Mouse (Mus musculus) lung, postnatal 10 days (tissue): ENCODE measurements around the gene Gpr161.
A peak's percentile ranks its signal among the peaks of the same experiment; 100 is the strongest.

Experiments
- DNase-seq: peaks from one replicate; pipeline ENCODE4 v3.0.0; 2021

Gene Gpr161

DNA sequence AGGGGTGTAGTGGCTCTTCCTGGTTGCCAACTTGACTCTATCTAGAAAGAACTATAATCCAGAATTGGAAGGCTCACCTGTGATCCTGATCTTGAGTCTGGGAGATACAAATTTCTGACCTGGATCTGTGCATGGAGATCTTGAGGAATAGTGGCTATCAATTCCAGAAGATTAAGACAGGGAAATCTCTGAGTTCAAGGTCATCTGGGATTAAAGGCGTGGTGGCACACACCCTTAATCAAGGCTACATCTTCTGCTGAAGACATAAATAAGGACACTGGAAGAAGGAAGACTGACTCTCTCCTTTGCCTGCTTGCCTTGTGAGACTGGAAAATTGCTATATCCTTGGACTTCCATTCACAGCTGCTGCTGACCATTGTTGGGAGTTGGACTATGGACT lies at the start of gene Gpr161:
Gene Gpr161, plus strand, starts transcription at position 301 of the 400 bp plus-strand sequence.
- no peak for DNase-seq

DNA sequence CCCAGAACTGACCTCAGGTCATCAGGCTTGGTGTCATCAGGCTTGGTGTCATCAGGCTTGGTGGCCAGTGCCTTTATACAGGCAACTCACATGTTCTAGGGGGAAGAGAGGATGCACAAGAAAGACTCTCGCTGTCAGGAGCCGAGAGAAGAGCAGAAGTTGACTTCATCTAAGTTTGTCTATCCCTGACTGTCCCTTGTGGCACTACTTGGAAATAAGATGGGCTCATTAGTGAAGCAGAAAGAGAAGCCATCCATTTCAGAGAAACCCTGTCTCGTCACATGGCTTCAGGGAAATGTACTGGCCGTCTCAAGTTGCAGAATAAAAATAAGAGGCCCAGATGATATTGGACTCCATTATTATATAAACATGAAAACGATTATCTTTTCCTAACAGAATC lies 49.0 kb upstream of the Gpr161 start:
- no peak for DNase-seq

DNA sequence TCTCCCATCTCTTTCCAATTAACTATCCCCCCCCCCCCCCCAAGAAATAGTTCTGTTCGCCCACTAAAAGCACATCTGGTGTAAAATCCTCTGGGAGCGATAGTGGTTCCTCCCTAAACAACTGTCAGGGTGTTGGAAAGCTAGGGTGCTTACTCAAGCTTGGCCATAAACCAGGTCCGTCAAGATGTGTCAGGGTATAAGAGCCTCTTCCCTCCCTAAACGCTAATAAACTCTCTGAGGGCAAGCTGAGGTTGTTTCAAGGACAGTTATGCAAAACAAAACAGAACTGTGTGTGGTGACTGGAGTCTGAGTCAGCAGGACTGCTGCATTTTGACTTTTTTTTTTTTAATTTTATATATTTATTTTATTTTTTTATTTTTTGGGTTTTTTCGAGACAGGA lies 48.5 kb upstream of the Gpr161 start:
- DNase-seq, result no peak

DNA sequence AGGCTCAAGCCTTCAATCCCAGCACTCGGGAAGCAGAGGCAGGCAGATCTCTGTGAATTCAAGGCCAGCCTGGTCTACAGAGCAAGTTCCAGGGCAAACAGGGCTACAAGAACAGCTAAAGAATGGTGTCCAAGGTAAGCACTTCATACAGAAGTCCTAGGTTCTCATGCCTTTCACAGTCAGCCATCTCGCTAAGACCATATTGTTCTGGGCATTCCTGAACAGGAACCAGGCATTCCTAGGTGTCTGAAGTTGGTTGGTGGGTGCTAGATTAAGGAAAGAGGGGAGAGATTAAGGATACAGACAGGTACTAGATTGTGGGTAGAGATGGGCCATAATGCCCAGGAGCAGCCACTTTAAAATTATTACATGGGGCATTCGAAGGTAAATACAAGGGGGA lies 47.8 kb upstream of the Gpr161 start:
- no peak for DNase-seq

DNA sequence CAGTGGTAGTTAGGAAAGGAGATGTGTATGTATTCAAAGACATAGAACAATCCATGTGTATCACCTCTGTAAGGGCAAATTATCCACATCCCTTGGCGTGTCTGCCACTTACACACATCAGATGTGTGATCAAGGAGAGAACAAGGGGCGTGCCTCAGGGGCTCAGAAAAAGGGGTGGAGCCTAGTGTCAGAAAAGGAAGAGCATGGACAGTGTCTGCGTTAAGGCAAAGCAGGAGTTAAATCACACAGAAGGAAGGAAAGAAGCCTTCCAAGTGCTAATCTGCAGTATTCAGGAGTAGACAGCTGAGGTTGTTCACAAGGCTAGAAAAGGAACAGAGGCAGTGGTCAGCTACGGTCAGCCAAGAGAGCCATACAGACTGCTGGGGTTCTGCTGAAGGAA lies 46.7 kb upstream of the Gpr161 start:
- no peak for DNase-seq

DNA sequence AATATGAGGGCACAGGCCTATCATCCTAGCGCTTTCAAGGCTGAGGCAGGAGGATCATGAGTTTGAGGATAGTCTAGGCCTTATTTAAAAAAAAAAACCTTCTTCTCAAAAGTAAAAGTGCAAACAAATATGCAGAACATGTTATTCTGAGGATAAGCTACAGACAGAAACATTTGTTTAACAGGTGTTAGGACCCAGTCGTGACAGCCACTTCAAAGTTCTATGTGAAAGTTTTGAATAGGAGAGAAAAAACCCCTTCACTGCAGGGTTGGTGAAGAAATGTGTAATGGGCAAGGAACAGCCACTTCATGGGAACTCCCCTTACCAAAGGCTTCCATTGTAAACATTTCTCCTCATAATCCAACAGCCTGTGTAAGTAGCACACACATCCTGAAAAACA lies 45.0 kb upstream of the Gpr161 start:
- no peak for DNase-seq

DNA sequence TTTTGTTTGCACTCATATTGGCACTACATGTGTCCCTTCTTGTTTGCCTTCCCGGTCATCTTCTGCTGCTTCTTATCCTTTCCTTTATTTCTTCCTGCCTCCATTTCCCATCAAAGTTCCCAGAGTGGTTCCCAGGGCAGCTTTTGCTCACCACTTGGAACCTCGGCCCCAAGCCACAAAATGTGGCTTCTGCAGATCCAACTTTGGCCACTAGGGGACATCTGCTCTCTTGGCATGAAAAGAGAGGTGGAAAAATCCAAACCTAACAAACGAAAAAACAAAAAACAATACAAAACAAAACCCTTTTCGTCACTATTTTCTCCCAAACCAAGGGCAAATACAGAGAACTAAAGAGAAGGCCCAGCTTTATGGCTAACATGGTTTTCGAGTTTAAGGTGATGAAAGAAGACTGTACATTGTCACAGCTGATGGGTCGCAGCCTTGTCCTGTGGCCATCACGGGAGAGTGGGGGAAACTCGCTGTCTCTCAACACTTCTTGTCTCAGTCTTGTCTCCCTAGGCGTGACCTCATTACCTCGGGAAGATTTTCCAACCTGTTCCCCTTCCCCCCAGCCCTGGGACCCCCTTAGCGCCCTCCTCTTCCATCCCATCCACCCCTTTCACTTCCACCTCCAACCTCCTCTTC lies 43.4 kb upstream of the Gpr161 start:
- peak; percentile 81 for DNase-seq

DNA sequence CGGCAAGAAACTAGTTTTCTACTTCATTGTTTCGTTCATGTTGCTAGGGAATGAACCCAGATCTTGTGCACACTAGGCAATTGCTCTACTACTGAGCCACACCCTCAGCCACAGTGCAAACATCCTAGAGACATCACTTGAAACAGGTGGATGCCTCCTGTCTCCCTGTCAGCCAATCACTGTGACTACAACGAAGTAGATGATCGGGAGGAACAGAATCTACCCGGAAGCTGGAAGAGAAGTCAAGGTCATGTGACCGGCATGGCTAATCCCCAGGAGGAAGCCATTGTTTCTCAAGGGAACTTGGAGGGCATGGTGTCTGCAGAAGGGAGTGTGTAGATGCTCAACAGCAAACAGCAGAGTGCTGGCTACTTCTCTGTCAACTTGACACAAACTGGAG lies 20.6 kb upstream of the Gpr161 start:
- no peak for DNase-seq

DNA sequence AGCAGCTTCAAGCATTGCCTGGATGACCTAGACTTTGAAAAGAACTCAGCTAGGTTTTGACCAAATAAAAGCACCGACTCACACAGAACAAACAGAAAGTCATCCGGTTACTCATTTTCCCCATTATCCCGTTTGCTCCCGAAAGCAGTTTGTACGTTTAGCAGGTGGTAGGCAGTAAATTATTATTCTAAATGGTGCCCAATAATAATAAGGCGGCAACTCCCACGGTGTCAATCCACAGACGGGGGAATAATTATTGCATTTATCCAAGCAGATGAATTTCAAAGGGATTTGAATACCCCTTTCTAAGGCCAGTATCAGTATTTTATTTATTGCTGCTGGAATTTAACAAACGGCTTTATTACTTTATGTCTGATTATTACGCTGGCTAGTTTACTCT lies 14.8 kb upstream of the Gpr161 start:
- no peak for DNase-seq

DNA sequence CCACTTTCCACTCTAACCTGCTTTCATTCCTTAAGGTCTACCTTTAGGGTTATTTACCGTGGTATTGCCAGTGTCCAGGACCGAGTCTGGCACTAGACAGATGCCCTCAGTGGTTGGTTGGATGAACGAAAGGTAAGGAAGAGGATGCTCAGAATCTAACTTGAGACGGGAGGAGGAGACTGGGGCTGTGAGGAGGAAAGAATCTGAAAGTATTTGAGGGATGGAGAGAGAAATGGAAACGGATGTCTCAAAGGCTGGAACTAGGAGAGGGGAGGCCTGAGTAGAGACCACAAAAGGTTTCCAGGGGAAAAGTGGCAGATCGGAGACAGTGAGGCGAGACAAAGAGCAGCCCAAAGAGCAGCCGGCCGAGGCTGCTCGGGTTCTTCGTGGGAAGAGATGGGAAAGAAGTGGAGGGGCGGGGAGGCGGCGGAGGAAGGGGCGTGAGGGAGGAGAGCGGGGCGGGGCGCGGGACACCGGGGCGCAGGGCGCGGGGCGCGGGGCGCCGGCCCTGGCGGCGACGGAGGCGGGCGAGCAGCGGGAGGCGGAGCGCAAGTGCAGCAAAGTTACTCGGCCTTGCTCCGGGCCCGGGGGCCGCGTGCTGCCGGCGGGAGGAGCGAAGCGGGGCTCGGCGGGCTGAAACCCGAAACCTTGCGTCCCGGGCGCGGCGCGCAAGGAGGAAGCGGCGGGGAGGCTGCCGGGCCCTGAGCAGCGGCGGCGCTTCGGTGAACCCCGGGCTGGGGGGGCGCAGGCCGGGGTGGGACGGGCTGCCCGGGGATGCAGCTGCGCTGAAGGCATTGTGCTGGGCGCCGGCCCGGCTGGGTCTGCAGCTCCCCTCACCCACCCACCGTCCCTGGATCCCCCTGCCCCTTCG lies 14.0 kb upstream of the Gpr161 start:
- peak; percentile 78 for DNase-seq

DNA sequence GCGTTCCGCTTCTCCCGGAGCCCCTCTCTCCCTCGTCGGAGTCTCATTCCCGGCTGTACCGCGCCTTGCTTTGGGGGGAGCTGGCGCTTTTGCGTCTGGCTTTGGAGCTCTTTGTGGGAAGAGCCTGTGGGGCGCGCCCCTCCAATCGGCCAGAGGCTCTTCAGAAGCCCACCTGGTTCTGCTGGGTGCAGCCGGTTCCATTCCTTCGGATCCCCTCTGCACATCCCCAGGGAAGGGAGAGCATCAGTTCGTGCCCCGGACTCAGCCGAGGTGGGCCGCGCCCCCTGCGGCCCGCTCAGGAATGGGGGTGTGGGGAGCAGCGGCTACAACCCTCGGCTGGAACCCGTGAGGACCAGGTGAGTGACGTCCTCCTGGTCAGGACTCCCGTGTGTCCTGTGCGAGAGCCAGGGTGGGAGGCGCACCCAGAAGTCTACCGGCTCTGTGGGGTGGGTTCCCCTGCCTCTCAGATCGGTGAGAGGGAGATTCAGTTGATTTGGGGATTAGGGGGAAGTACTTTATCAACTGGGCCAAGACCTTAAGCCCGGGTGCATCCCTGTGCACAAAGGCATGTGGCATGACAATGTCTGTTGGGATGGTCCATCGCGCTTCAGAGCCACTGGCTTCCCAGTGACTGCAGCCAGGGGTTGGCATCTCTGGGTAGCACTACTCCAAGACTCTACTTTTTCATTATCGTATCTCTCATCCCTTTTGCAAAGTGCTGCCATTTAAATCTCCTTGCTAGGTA lies 13.2 kb upstream of the Gpr161 start:
- no peak for DNase-seq

DNA sequence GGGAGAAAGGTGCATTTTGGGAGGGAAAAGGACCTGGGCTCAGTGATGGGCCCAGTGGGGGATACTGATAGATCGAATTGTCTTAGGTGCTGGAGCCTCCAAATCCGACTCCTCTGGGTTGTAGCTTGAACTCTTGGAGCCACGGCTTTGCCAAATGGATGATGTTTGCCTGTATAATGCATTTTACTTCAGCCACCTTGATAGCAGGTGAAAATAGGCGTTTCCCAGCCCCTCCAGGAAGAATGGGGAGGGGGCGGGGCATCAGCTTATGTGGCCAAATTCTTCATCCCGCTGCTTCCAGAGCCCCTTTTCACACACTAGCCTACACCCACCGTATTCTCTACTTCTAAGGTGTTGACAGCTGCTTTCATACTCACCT lies 12.6 kb upstream of the Gpr161 start:
- no peak for DNase-seq

DNA sequence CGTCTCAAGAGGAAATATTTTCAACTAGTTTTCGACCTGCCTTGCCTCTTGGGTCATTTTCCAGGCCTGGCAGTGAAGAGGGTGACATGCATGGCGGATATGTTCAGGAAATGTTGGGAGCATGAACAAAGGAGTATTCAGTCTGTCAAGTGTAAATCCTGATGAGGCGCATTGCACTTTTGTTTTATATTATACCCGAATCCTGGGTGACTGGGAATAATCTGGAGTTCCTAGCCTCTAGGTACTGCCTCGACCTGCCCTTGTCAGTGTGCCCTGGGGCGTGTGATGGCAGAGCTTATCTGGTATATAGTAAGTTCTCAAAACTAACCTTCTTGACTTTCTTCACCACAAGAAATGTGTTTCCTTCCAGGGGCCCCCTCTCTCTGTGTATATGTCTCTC lies 11.5 kb upstream of the Gpr161 start:
- DNase-seq, result no peak

DNA sequence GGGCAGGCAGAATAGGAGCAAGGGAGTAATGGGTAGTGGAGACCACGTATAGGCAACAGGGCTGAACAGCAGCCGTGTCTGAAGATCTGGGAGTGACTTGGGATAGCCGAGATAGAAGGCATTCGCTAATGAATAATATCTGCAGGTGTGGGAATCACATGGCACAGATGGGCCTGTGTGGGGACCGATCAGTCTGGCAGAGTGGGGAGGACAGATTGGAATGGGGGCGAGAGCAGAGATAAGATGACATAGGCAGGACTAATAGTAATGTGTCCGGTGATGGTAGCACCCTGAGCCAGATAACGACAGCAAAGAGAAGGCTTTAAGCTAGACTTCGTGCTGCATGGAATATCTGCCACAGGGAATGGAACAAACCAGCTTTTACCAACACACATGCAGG lies 7.4 kb upstream of the Gpr161 start:
- no peak for DNase-seq

DNA sequence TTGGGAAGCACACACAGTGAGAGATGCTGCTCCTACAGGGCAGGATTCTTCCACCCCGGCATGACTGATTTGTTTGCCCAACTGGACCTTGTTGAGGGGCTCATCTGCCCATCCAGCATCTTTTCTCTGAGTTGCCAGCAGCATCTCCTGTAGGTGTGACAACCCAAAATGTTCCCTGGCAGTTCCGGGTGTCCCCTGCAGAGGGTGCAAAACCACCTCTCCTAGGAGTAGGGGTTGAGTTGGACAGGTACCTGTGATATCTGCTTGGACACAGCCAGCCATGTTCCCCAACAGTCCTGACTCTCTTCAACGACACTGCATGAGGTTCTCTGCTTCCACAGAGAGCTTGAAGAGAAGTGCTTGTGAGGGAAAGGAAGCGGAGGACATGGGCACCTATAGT lies 5.8 kb upstream of the Gpr161 start:
- DNase-seq, result peak; percentile 30

DNA sequence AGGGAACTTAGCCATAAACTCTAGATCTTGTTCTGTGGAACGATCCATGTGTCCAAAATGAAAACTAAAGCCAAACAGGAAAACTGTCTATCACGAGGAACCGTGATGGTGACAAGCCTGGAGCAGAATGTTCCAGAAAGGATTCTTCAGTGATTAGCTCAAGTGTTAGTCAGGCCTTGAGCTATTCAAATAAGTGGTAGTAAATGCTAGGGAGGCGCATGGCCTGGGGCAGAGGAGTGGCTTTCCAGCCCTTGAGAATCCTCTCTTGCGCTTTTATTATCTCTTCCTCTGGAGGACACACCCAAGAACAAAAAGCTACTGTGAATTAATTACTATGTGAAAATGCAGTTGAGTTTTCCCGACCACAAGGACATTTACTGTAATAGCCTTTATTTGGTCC lies 4.0 kb upstream of the Gpr161 start:
- DNase-seq, result no peak

DNA sequence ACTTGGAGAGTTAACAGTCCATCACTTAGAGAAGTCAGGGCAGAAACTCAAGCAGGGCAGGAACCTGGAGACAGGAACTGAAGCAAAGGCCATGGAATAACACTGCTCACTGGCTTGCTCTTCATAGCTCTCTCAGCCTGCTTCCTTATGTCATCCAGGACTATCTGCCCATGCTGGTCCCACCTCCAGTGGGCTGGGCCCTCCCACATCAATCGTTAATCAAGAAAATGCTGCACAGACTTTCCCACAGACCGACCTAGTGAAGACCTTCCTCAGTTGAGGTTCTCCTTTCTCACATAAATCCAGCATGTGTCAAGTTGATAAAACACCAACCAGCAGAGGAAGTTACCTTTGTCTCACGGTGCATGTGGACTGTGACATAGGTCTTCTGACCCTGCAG lies 5.5 kb downstream of the Gpr161 start:
- no peak for DNase-seq

DNA sequence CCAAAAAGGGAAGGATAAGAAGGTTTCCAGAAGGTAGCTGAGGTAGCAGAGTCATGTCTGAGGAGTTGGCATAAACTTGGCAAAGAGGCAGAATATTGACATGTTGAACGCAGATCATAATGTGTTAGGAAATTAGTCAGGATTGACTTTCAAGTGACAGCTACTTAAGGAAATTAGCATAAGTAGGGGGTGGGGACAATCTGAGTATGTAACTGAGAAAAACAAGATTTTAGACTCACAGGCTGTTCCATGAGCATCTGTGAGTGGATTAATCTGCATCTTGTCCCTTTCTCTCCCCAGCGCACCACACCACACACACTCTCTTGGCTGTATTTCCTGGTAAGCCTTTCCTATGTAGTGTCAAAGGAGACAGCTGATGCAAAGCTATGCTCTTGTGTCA lies 6.0 kb downstream of the Gpr161 start:
- DNase-seq, result no peak

DNA sequence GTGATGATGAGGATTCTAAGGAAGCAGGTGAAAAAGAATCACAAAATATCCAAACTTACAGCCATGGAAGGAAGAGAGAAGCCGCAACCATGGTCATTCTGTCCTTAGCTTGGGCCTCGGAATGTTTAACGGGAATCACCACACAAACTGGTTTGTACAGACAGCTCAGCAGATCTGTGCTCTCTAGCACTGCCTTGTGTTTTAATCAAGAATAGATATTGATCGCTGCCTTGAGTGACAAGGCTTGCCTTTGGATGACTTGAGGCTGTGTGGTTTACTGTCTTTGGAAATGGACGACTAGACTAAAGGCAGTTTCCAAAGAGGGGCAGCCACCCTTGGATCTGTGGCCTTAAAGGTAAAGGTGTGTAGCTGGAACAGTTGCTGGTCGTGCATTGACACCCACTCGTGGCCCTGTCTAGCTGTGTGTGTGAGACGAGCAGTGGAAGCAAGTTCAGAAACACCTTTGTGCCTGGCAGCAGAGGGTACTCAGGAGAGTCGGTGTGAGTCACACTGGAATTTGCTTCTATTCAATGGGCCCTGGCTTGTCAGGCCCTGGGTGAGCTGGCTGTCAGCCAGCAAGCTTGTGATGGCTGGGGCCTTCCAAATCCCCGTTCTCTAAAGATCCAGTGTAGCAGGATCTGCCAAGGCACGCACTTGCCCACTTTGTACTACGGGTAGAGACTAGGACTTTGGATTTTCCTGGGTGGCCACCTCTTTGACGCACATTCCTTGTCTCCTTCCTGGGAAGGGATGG lies 7.0 kb downstream of the Gpr161 start:
- no peak for DNase-seq

DNA sequence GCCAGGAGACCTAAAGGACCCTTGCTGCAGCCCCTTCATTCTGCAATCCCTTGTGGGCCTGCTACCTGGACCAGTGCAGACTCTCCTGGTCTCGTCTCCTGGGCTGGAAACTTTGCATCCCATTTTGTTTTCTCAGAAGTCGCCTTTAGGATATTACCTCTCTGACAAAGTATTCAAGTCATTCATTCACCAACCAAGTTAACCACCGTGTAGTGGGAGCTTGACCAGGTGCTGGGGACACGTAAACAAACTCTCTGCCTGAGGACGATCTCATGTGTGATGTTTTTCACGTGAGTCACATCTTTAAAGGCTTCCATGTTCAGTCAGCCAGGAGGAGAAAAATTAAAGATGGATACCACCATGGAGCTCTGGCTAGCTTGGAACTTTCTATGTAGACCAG lies 7.6 kb downstream of the Gpr161 start:
- no peak for DNase-seq

DNA sequence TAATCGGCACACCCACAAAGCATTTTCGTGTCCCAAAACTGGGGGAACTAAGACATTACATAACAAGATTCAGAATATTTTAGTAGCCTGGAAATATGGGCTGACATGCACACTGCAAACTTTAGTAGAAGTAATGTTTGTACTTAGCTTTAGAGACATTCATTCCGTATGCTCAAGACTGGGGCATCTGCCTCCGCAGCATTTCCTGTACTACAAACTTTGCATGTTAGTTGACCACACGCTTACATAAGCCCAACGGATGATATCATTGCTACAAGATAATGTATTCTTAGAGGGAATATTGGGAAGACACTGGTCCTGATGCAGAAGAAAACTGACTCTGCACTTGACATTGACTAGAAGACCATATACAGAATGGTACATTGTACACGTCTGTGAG lies 8.8 kb downstream of the Gpr161 start:
- DNase-seq, result no peak

DNA sequence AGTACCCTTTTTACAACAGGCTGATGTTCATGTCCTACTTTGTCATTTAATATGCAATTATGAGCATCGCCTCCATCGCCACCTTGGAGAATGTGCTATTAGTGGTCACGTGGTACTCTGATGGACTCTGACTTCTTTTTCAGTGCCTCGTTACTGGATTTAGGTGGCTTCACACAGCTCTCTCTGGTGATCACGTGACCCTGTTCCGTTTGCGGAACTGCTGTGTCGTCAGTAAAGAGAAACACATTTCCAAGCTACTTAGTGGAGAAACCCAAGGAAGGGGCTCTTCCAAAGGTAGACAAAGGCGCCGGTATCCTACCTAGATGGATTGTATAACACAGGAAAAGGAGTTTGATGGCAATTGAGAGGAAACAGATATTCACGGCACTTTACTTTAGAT lies 12.6 kb downstream of the Gpr161 start:
- no peak for DNase-seq

DNA sequence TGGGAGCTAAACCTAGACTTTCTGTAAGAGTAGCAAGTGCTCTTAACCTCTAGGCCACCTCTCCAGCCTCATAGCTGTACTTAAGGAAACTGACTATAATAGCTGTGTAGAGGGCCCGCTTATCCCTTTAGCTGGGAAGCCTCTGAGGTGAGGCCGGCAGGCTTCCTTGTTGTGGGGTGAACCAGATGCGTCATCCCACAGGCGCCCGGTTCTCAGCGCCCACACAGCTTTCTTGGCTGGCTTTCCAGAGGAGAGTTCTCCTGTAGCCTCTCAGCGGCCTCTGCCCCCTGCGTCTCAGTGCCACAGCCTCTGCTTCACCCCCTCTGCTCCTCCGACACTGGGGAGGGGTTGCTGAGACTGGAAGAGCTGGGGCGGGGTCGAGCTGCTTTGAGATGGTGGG lies 20.8 kb downstream of the Gpr161 start:
- DNase-seq, result no peak
